Mouse (Mus musculus) ovary, postnatal 10 days (tissue): ENCODE measurements around the gene Pcbd1.

ENCODE experiments used
- DNase-seq: peaks from one replicate; pipeline ENCODE4 v3.0.0; 2022; ENCODE audit warnings: low spot score

Gene Pcbd1

DNA sequence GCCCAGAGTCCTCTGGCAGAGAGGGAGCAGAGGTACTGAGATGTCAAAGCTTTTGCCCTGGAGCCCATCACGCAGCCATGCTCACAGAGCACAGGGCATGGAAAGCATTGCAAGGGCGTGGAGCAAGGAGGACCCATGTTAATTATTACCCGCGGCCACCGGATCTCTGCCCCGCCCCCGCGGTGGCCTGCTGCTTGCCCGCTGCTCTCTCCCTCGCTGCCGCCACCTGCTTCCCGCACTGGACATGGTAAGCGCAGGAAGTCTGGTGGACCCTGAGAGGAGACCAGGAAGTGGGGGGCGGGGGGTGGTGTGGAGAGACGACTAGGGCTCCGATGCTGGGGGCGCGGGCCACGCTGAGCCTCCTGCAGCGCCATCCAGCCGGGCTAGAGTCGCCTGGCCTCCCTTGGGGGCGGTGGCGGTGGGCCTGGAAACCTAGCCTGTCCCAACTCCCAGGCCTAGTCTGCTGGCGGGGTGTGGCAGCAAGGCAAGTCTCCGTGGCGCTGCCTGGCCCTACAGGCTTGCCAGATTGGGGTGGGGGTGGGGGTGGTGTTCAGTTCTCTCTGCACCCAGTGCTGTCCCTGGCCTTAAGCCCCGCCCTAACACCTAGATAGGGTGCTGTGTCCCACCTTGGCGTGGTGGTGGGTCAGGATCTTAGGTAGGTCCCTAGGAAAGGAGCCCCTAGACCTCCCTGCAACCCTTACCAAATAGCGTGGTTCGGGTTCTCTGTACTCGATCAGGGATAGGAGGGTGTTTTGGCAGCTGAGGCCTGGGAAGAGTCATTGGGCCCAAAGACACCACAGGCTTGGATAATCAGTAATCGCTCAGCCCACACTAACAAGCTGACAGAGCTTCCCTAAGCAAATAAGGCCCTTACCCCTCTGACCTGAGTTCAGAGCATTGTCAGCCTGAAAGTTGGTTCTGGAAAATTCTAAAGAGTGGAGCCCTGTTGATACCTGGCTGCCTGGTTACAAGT, at the start of gene Pcbd1:
Pcbd1 (plus strand) TSS at position 162 of the 973 bp plus-strand sequence.
- no peak for DNase-seq

DNA sequence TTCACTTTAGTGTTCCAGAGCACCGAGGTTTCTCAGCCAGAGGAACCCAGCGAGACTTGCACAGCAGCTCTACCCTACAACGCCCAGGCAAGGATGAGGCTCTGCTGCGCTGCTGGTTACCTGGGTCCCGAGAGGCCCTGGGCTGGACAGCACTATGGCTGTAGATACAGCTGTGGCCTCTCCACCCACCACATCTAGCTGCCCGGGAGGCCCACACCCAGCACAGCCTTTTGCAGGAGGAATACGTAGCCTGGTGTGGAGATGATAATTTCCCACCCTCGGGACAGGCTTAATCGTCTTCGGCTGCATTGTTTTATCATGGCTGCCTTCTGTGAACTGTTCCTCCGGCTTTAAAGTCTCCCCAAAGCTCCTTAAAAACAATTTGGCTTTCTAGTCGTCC, 49.5 kb upstream of the Pcbd1 start:
- no peak for DNase-seq

DNA sequence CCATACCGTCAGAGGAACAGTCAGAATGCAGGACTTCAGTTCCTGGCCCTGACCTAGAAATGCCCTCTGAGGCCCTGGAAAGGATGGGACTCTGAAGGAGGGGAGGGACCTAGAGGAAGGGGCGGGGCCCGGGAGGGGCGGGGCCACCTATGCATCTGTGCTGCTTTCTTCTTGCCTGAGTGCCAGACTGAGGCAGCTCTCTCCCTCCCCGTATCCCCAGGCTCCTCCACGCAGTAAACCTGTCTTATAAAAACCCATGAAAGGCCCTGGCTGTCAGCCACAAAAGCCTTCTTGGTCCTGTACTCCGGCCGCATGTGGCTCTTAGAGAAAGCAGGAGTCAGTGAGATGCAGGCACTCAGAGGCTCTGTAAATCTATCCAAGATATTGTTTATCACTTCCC, 44.0 kb upstream of the Pcbd1 start:
- DNase-seq = no peak

DNA sequence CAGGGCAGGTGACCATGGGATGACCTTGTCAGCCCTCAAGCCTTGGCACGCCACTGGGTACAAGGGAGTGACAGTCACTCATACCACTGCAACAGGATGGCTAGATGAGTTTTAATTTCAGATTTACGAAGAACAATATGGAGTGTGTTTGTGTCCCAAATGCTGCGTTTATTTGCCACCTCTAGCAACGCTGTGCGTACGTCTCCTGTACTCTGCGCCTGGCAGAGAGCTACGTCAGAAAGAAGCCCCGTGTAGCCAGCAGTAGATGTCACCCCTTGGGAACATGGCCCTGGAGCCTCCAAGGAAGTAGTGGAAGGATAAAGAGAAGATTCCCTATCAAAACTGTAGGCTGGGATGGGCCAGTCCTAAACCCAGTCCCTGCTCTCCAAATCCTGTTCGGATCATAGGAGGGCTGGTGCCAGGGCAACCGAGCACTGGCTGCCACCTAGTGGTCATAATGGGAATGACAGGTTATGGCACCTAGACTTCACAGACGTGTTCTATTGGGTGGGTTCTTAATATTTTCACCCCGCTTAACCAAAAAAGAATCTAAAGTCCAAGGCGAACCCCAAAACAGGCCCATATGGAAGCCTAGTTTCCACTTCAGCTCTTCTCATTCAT, 37.0 kb upstream of the Pcbd1 start:
- DNase-seq = peak; percentile 29

DNA sequence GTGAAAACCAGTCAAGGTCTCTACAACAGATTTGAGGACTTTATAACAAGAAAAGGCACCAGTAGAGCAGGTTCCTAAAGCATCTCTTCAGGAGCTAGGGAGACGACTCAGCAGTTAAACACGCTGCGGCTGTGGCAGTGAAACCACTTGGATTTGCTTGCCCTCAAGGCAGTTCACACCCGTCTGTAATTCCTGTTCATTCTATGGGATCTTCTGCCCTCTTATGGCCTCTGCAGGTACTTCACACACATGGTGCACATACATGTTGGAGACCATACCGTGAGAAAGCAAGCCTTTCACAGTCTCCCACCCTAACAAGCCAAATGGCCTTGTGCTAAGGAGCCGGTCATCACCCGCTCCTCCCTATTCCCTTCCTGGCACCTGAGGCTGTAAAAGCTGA, 32.5 kb upstream of the Pcbd1 start:
- no peak for DNase-seq

DNA sequence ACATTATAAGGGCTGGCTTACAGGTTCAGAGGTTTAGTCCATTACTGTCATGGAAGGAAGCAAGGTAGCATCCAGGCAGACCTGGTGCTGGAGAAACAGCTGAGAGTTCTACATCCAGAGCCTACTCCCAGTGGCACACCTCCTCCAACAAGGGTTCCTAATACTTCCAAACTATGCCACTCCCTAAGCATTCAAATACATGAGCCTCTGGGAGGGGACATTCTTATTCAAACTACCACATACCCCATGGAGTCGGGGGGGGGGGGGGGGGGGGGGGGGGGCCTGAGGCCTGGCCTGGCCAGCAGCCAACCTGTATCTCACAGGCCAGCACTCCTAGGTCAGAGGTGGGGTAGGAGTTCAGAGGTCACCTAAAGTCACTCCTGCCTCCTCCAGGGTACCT, 30.0 kb upstream of the Pcbd1 start:
- no peak for DNase-seq

DNA sequence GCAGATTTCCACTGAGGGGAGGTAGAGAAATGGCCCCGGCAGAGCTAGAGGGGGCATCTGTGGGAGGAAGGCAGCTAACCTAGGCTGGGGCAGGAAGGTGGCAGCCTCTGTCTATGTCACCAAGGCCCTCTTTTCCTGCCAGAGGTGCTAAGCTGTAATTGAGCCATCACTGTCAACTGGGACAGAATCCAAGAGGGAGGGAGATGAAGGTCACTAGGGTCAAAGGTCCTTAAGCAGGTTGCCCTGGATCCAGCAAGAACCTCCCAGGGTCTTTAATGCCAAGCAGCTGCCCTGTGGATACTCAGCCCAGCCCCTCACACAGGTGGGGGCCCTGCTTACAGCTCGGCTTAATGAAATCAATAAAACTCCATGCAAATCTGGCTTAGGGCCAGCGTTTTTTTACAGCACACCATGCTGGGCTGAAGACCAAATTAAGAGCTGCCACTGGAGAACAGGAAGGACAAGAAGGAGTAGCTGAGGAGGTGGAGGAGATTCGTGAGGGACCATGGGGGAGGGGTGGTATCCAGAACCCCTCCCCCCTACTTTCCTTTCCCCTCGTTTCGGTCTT, 29.5 kb upstream of the Pcbd1 start:
- DNase-seq = no peak

DNA sequence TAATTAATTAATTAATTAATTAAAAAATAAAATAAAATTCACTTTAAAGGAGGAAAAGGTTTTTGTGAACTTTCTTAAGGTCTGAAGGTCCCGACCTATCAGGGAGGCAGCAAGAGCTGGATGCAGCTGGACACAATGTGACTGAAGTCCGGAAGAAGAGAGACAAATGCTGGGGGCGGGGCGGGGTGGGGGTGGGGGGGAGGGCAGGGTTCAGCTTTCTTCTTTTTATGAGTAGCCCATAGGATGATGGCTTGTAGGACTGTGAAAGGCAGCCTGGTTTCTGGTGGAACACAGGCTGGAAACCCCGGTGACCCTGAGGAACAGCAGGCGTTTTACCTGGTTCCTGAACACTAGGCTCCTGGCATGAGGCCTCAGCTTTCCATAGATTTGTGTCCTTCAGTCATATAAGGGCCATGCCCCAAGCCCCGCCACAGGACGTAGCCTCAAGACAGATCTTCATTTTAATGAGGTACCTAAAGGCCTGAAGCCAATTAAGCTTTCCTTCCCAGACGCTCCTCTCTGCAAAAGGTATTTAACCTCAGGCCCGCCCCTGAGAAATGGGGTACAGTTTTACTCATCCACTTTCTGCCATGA, 25.8 kb upstream of the Pcbd1 start:
- DNase-seq = no peak

DNA sequence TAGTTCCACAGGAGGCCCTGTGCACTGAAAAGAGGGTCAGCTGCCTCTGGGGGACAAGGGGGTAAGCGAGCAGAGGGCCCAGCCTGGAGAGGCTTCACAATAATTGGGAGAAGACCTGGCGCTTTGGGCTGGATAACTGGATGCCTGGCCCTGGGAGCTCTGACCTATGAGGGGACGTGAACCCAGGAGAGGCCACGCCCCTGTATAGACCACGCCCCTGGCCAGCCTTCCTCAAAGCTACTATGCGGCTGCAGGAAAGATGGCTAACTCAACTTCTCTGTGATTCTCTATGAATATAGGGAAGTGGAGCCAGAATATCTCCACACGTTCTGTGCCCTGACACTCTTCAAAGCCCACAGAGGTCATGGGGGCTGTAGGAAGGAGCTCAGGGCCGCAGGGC, 24.5 kb upstream of the Pcbd1 start:
- no peak for DNase-seq

DNA sequence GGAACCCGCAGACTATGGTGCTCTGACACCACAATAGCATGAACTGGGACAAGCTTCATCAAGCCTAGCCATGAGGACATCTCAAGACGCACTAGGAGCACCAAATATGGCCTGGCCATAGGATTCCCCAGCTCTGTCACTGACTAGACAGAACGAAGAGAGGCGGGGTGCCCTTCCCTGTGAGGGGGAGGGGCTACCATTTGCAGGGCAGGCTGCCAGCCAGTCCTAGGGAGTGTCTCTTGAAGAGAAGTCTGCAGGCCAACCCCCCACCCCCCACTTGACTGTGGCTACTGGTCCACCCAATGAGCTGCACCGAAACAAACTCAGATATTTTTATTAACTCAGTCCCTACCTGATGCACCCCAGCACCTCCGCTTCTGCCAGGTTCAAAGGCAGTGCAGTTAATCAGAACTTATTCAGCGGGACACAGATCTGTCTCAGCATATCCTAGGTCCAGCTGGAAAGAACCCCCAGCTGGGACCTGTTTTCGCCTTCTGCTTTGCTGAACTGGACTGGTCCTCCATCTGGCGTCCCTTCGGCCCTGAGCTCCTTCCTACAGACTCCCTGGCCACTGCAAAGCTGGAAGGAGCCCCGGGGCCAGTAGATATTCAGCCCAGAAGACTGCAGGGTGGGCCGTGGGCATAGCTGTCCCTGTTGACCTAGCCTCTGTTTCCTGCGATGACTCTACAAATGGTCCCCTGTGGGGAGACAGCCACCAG, 23.7 kb upstream of the Pcbd1 start:
- DNase-seq = no peak

DNA sequence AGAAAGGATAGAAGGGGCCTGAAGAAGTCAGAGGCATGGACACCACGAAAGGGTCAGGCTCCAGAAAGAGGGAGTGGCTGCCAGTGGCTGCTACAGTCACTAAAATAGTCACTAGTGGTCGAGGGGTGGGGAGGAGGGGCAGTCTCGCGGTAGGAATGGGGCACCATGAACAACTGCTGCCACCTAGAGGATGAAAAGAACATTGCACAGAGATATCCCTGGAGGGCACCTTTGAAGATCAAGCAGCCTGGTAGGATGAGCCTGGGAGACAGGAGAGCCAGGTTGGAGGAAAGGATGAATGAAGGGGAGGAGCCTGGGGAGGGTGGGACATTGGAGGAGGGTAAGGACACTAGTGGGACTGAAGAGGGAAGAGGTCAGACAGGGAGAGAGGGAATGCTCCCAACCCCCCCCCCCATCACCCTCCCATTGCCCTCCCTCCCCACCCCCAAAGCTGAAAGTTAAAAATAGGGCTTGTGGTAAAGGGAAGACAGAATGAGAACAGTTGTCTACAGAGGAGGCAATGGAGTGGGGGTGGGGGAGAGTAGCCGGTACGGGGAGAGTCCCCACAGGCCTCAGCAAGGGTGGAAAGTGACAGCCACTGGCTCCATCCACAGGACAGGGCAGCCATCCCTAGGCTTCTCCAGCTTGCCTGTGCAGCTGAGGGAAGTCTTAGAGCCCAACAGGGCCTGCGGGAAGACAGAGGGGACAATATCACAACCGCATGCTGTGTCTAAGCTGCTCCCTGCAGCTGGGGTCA, 20.5 kb upstream of the Pcbd1 start:
- DNase-seq = no peak

DNA sequence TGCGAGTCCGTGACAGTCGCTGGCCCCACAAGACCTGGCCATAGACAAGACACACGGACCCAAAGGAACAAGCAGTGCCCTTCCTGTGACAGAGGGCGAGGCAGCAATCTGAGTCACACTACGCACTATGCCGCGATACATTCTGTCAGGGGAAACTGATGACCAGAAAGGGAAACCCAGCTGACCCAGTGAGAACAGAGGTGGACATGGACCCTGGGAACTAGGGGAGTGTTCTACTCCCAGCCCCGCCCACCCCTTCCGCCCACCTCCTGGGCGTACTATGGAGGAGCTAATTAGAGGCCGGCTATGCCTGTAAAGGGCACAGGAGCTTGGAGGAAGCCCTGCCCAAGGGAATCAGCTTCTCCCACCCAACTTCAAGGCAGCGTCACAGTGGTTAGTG, 19.9 kb upstream of the Pcbd1 start:
- no peak for DNase-seq

DNA sequence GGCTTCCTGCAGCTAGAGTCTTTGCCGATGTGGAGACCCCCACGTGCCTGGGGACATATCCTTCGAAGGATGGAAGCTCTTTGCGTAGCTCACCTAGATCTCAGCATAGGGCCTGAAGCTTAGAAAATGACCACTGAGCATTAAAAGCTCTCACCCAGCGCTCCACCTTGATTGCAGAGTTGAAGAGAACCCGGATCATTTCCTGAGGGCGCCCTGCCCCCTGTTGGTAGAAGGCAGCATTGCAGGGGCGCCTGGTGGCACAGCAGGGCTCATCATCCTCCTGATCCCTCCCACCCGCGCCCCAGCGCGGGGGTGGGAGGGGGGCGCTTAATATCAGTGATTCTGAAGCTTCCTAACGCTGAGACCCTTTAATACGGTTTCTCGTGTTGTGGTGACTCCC, 16.8 kb upstream of the Pcbd1 start:
- DNase-seq = peak; percentile 30

DNA sequence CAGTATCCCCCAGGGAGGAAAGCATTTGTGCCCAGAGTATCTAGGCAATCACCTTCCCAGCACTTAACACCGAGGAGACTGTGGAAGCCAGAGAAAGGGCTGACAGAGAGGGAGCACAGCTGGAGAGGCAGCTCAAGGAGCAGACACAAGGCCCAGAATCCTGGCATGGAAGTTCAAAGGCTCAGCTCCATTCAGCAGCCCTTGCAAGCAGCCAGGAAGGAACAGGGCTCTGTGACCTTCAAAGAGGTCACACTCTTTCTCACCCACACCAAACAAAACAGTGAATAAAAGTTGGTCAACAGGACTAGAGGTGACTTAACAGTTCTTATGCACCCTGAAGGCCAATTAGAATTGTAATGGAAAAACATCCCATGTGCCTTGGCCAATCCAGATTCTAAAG, 14.5 kb upstream of the Pcbd1 start:
- no peak for DNase-seq

DNA sequence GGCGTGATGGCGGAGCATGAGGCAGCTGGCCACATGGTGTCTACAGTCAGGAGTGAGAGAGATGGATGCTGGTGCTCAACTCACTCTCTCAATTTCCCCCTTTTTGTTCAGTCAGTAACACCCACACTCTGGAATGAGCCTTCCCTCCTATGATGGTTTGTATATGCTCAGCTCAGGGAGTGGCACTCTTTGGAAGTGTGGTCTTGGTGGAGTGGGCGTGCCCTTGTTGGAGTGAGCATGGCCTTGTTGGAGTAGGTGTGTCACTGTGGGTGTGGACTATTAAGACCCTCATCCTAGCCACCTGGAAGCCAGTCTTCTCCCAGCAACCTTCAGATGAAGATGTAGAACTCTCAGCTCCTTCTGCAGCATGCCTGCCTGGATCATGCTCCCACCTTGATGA, 13.5 kb upstream of the Pcbd1 start:
- DNase-seq = no peak

DNA sequence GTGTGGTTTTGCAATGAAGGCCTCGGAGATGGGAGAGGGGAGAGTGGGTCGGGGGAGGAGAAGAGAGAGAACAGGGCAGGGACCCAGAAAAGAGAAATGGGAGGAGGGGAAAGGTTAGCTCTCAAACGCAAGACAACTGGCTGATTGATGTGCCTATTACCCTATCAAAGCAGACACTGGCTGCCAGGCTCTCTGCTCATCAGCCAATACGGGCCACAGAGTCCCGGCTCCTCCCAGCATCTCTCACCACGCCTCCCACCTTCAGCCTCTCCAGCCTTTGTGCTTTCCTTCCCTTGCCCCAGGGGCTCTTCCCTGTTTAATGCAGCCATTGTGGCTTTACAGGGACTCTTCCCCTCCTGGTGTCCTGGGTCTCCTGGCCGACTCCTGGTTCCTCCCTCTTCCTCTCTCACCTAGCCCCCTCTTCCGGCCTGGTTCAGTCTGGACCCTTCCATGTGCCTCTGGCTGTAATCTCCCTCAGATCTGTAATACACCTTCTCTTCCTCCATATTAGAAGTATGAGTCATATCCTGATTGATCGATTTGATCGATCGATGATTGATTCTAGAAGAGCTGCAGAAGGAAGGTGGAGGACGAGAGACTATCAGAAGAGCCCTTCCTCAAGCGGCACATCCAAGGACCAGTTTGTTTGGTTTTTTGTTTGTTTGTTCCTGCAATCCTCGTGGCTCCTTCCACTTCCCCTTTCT, 8.8 kb upstream of the Pcbd1 start:
- DNase-seq = no peak

DNA sequence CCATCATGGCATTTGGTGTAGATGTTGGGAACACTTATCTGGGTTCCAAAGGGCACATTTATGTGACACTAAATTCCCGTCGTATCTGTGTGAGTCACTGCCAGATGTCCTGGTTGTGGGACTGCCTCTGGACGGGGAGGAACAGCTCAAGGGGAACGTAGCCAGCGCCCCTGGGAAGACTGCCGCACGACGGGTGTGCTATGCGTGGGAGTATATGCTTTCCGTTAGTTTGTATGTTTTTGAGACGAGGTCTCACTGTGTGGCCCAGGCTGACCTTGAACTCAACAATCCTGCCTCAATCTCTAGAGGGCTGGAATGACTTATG, 8.2 kb upstream of the Pcbd1 start:
- no peak for DNase-seq

DNA sequence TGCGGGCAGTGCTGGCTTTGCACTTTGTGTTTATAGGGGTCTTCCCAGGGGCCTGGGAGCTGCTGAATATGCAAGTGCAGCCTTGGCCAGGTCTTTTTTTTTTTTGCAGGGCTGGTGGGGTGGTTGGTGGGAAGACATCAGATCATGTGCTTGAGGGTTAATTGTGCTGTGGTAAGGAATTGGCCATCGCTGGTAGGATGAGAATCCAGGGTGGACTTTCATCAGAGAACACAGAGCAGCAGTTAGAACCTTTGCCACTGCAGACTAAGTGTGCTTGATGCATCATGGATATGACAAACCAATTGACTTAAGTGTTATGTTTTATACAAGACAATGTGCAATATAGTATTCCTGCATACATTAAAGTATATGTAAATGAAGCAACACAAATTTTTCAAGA, 3.8 kb upstream of the Pcbd1 start:
- no peak for DNase-seq

DNA sequence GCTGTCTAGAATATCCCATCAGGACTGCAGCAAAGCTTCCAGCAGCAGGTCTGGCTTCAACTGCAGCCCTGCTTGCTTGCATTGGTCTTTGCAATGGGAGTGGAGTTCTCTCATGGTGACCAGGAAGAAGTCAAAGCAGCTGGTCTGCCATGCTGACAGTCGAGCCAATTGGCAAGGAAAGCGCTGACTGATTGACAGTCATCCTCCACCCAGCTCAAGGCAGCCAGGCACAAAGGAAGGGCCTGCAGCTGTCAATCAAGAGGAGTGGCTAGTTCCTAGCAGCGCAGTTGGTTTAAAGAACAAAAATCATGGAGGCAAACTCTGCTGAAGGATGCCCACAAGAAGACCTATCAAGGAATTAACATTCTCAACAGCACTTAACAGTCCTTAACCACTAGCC, 2.6 kb upstream of the Pcbd1 start:
- no peak for DNase-seq

DNA sequence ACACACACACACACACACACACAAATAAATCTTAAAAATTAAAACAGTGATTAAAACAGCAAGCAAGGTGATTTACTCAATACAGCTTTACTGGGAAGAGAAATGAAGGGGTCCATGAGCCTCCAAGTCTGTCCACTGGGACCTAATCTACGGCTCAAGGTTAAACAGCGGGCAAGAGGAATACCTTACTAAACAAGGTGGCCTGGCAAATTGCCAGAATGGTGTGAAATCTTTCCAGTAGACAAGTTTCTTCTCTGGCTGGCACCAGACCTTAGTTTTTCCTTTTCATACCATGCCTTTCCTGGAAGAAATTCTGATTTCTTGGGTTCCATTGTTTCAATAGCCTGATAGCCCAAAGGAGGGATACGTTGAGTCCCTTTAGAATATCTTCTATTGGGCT, 663 bp upstream of the Pcbd1 start:
- no peak for DNase-seq

DNA sequence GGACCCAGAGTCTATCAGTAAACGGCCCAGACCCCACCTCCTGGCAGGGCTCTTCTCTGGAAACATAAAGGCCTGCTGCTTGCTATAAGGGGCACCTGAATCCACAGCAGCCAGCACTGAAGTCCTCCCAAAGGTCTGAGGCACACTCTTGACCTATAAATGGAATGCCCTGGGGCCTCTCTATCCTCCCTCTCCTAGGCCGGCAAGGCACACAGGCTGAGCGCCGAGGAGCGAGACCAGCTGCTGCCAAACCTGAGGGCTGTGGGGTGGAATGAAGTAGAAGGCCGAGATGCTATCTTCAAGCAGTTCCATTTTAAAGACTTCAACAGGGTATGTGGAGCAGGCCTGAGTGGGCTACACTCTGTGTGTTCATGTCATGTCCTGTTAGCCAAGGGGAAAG, 2.7 kb downstream of the Pcbd1 start:
- no peak for DNase-seq
